Mouse (Mus musculus): ENCODE results near the gene Adamts9. TPM values are rescaled to one million over a fixed set of nuclear protein-coding genes. Genes with fewer than 3 reads are reported as not detected.

The Adamts9 gene
- polyA plus RNA-seq, 1 experiment from 2014 or later, result 0.81 TPM

DNA sequence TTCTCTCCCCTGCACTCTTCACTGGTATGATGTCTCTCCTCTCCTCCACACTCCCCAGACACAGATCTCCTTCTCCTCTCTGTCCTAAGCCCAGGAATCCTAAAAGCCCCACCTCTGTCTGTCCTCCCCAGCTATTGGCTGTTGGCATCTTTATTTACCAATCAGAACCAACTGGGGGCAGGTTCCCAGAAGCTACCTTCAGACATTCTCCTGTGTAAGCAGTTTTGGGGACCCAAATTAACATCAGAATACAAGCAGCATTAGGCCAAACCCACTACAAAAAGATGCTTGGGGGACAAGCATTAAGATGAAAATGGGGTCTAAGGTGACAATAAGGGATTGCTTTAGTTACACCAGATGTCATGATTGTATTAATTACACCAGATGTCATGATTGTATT is 183.7 kb downstream of the Adamts9 start:
- no peak overlapping the region for H3K9ac ChIP-seq
- no peaks in the 10 kb centered on the region for H3K27me3 ChIP-seq
- H3K4me1 ChIP-seq (replicated peaks), result no peaks in the 10 kb centered on the region
- no peak overlapping the region for H3K27ac ChIP-seq (replicated peaks)
- no peak overlapping the region for H3K4me2 ChIP-seq
- H3K36me3 ChIP-seq (replicated peaks), result no peaks in the 10 kb centered on the region
- H3K4me3 ChIP-seq (replicated peaks), result no peak overlapping the region
- ATAC-seq (ENCODE audit: insufficient read depth), result no peak
- H3K9me3 ChIP-seq (replicated peaks), result no peaks in the 10 kb centered on the region

DNA sequence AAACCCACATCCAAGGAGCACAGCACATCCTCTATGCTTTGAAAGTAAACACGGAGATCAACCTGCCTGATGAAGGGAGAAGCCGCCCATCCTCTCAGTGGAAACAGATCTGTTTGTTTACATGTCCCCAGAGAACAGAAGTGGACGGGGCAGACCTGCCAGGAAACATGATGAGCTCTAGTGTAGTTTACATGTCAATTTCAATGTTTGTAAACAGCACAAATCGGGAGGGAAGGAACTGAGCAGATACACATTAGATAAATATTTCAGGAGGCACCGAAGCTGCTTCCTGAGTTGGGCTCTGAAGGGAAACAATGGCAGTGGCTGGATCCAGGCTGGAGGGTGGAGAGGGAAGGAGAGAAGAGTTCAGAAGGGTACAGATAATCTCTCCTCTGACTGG is 187.5 kb downstream of the Adamts9 start:
- Histone ChIP-seq H3K27me3 (no peaks in the 10 kb centered on the region), H3K36me3 (replicated peaks) (no peaks in the 10 kb centered on the region), H3K9me3 (replicated peaks) (no peaks in the 10 kb centered on the region), H3K4me3 (replicated peaks) (no peak overlapping the region), H3K27ac (replicated peaks) (no peak overlapping the region), H3K4me1 (replicated peaks) (no peaks in the 10 kb centered on the region), H3K4me2 (no peak overlapping the region), H3K9ac (no peak overlapping the region)
- 20% methylated on average over 5 of the region's 5 CpGs for whole genome bisulfite sequencing (ENCODE audit: insufficient replicate concordance)
- ATAC-seq (ENCODE audit: insufficient read depth), result no peak

- no peaks in the 10 kb centered on the region for H3K27me3 ChIP-seq
- no peak overlapping the region for H3K4me3 ChIP-seq (replicated peaks)
- H3K9ac ChIP-seq, result no peak overlapping the region
- no peaks in the 10 kb centered on the region for H3K9me3 ChIP-seq (replicated peaks)
- 71% methylated on average over 2 of the region's 2 CpGs for WGBS (ENCODE audit: insufficient replicate concordance)
- no peaks in the 10 kb centered on the region for H3K36me3 ChIP-seq (replicated peaks)
- no peaks in the 10 kb centered on the region for H3K4me1 ChIP-seq (replicated peaks)
- H3K27ac ChIP-seq (replicated peaks), result no peak overlapping the region
- no peak overlapping the region for H3K4me2 ChIP-seq
- ATAC-seq (ENCODE audit: insufficient read depth), result no peak
Observed at GRCm38 (mm10) chr6:92752737-92753136, 190.6 kb downstream of the Adamts9 start.

DNA sequence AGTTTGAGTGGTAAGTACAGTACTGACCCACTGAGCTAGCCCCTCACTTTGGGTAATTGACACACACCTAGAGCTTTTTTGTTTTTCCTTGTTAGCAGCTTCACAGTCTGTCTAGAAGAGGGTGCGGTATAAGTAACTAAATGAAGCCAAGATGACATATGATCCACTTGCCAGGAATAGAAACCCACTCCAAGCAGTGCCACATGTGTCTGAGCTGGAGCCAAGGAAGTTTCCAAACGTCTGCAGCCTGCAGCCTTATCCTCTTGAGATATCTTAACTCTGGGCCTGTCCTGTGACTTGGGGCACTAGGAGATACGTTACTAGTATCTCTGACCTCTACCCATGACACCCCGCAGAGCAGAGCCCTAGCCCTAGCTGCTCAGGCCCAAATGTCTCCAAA is 193.9 kb downstream of the Adamts9 start:
- Histone ChIP-seq H3K4me1 (replicated peaks) (no peaks in the 10 kb centered on the region), H3K27me3 (no peaks in the 10 kb centered on the region), H3K4me2 (no peak overlapping the region), H3K4me3 (replicated peaks) (no peak overlapping the region), H3K9ac (no peak overlapping the region), H3K27ac (replicated peaks) (no peak overlapping the region), H3K36me3 (replicated peaks) (no peaks in the 10 kb centered on the region), H3K9me3 (replicated peaks) (no peaks in the 10 kb centered on the region)
- WGBS (ENCODE audit: insufficient replicate concordance), result 46% methylated on average over 4 of the region's 4 CpGs
- ATAC-seq (ENCODE audit: insufficient read depth), result no peak

DNA sequence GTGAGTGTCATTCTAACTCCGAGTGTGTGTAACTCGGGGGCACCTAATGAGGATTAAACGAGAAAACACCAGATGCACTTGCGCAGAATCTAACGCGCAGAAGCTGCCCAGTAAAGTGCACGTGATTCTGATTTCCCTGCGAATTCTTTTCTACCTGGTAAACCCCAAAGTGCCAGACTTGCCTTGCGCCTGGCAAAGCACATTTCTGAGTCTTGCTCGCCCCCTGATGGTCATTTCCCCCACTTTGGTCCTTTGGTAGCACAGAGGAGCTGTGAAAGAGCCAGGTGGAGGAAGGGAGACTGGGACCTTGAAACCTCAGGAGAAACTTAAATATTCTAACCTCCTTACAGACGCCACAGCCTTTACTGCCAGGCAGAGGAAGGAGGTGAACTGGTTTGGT is 199.7 kb downstream of the Adamts9 start:
- Histone ChIP-seq H3K4me2 (no peak overlapping the region), H3K27ac (replicated peaks) (no peak overlapping the region), H3K36me3 (replicated peaks) (no peaks in the 10 kb centered on the region), H3K9me3 (replicated peaks) (no peaks in the 10 kb centered on the region), H3K9ac (no peak overlapping the region), H3K27me3 (no peaks in the 10 kb centered on the region), H3K4me3 (replicated peaks) (no peak overlapping the region), H3K4me1 (replicated peaks) (no peaks in the 10 kb centered on the region)
- 18% methylated on average over 11 of the region's 11 CpGs for WGBS (ENCODE audit: insufficient replicate concordance)
- ATAC-seq (ENCODE audit: insufficient read depth), result no peak

- no peaks in the 10 kb centered on the region for H3K27me3 ChIP-seq
- no peak overlapping the region for H3K9ac ChIP-seq
- no peak overlapping the region for H3K27ac ChIP-seq (replicated peaks)
- no peak for ATAC-seq (ENCODE audit: insufficient read depth)
- H3K9me3 ChIP-seq (replicated peaks), result no peaks in the 10 kb centered on the region
- H3K36me3 ChIP-seq (replicated peaks), result no peaks in the 10 kb centered on the region
- H3K4me3 ChIP-seq (replicated peaks), result no peak overlapping the region
- H3K4me1 ChIP-seq (replicated peaks), result no peaks in the 10 kb centered on the region
- 47% methylated on average over 1 of the region's 1 CpGs for WGBS (ENCODE audit: insufficient replicate concordance)
- H3K4me2 ChIP-seq, result no peak overlapping the region
Observed at GRCm38 (mm10) chr6:92737116-92737515, 206.2 kb downstream of the Adamts9 start.

GRCm38 (mm10) chr6:92733651-92734050 is 209.6 kb downstream of the Adamts9 start:
- Histone ChIP-seq H3K36me3 (replicated peaks) (no peaks in the 10 kb centered on the region), H3K9ac (no peak overlapping the region), H3K27me3 (no peaks in the 10 kb centered on the region)

DNA sequence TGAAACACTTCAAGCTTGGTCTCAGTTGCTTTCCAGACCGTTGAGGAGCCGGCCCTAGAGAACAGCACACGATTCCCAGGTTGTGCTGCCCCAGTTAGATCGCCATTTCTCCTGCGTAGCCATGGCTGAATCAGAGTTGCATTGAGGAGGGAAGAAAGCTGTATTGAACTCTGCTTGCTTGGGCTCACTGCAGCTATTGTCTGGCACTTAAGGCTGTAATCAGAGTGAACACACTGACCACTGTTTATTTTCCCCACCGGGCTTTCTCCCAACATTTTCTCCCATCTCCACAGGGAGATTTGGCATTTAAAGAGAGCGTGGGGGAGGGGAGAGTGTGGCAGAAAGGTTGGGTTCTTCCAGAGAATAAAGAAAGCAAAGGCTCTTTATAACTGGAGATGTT is 214.8 kb downstream of the Adamts9 start:
- no peak overlapping the region for H3K4me3 ChIP-seq (replicated peaks)
- WGBS (ENCODE audit: insufficient replicate concordance), result 29% methylated on average over 7 of the region's 7 CpGs
- H3K36me3 ChIP-seq (replicated peaks), result no peaks in the 10 kb centered on the region
- H3K9ac ChIP-seq, result no peak overlapping the region
- H3K4me1 ChIP-seq (replicated peaks), result no peaks in the 10 kb centered on the region
- H3K27me3 ChIP-seq, result no peaks in the 10 kb centered on the region
- H3K27ac ChIP-seq (replicated peaks), result no peak overlapping the region
- no peak overlapping the region for H3K4me2 ChIP-seq
- no peak for ATAC-seq (ENCODE audit: insufficient read depth)
- no peaks in the 10 kb centered on the region for H3K9me3 ChIP-seq (replicated peaks)

More at GRCm38 (mm10) chr6:92733651-92734050, 209.6 kb downstream of the Adamts9 start:
- H3K4me2 ChIP-seq, result no peak overlapping the region
- no peak for ATAC-seq (ENCODE audit: insufficient read depth)
- H3K9me3 ChIP-seq (replicated peaks), result no peaks in the 10 kb centered on the region
- no peak overlapping the region for H3K27ac ChIP-seq (replicated peaks)
- no peaks in the 10 kb centered on the region for H3K4me1 ChIP-seq (replicated peaks)
- H3K4me3 ChIP-seq (replicated peaks), result no peak overlapping the region

DNA sequence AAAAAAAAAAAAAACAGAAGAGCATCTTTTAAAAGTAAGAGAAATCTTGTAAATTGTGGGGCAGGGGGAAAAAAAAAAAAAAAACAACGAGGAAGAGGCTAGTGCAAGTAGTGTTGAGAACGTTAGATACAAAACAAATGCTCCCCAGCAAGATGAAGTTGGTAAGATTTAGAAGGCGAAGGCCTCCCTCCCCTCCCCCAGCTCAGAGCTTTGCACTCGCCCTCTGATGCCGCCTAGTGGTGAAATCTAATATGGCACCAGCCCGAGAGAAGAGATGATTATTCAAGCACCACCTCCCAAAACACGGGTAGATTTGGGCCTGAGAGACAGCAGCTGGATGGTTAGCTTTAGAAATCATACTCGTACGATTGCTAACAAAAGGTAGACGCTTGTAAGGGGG is 215.2 kb downstream of the Adamts9 start:
- Histone ChIP-seq H3K27ac (replicated peaks) (no peak overlapping the region), H3K9ac (no peak overlapping the region), H3K27me3 (no peaks in the 10 kb centered on the region), H3K4me2 (no peak overlapping the region), H3K4me3 (replicated peaks) (no peak overlapping the region), H3K9me3 (replicated peaks) (no peaks in the 10 kb centered on the region), H3K4me1 (replicated peaks) (no peaks in the 10 kb centered on the region), H3K36me3 (replicated peaks) (no peaks in the 10 kb centered on the region)
- 4% methylated on average over 10 of the region's 10 CpGs for WGBS (ENCODE audit: insufficient replicate concordance)
- ATAC-seq (ENCODE audit: insufficient read depth), result no peak

DNA sequence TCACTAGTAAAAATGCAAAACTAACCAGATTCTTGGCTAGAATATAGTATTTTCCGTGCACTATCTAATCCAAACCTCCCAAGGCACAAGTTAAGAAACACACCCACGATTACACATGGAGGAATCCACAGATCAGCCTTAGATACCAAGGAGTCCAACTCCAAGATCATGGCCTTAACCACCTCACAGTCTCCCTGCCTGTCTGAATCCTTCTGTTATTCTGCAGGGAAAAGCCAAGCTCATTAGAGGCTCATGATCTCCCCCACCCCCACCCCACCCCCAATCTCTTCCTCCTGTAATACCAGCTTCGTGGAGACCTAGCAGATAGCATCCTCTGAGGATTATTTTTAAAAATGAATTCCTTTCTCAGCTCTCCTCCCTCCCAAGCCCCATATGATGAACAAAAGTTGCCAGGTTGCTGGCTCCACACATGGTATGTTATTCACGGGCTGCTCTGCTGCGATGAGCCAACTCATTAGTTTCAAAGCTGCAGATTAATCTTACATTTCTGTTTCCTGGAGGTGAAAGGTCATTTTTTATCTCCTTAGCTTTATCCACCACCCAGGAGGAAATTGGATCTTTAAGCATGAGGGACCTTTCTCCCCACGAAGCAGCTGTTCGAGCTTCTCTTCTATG is 215.8 kb downstream of the Adamts9 start:
- no peak for ATAC-seq (ENCODE audit: insufficient read depth)
- WGBS (ENCODE audit: insufficient replicate concordance), result 20% methylated on average over 7 of the region's 7 CpGs
- Histone ChIP-seq H3K27me3 (no peaks in the 10 kb centered on the region), H3K27ac (replicated peaks) (no peak overlapping the region), H3K9ac (no peak overlapping the region), H3K36me3 (replicated peaks) (no peaks in the 10 kb centered on the region), H3K4me1 (replicated peaks) (no peaks in the 10 kb centered on the region), H3K4me3 (replicated peaks) (no peak overlapping the region), H3K9me3 (replicated peaks) (no peaks in the 10 kb centered on the region), H3K4me2 (no peak overlapping the region)

- WGBS (ENCODE audit: insufficient replicate concordance), result 60% methylated on average over 5 of the region's 5 CpGs
- no peaks in the 10 kb centered on the region for H3K4me1 ChIP-seq (replicated peaks)
- no peak overlapping the region for H3K27ac ChIP-seq (replicated peaks)
- H3K4me3 ChIP-seq (replicated peaks), result no peak overlapping the region
- no peaks in the 10 kb centered on the region for H3K36me3 ChIP-seq (replicated peaks)
- no peaks in the 10 kb centered on the region for H3K9me3 ChIP-seq (replicated peaks)
- H3K27me3 ChIP-seq, result no peaks in the 10 kb centered on the region
- no peak overlapping the region for H3K9ac ChIP-seq
- ATAC-seq (ENCODE audit: insufficient read depth), result no peak
- no peak overlapping the region for H3K4me2 ChIP-seq
Observed at GRCm38 (mm10) chr6:92726121-92726520, 217.2 kb downstream of the Adamts9 start.

- no peak overlapping the region for H3K27ac ChIP-seq (replicated peaks)
- 47% methylated on average over 2 of the region's 2 CpGs for WGBS (ENCODE audit: insufficient replicate concordance)
- no peak overlapping the region for H3K4me2 ChIP-seq
- no peak for ATAC-seq (ENCODE audit: insufficient read depth)
- H3K27me3 ChIP-seq, result no peaks in the 10 kb centered on the region
- H3K4me1 ChIP-seq (replicated peaks), result no peaks in the 10 kb centered on the region
- no peak overlapping the region for H3K4me3 ChIP-seq (replicated peaks)
- H3K36me3 ChIP-seq (replicated peaks), result no peaks in the 10 kb centered on the region
- H3K9ac ChIP-seq, result no peak overlapping the region
- H3K9me3 ChIP-seq (replicated peaks), result no peaks in the 10 kb centered on the region
Observed at GRCm38 (mm10) chr6:92724394-92724793, 218.9 kb downstream of the Adamts9 start.
